Mouse (Mus musculus) limb, embryonic 11.5 days (tissue): ENCODE data around the gene Shb. TPM values are rescaled to one million over a fixed set of nuclear protein-coding genes. Genes with fewer than 3 reads are reported as not detected.

Experiments used
- ATAC-seq: fragments of 200-750 bp; cut with Nextera tagmentation; 2 replicates; pipeline ENCODE4 v1.8.0; 2017; ENCODE audit warnings: low read depth; ENCODE audit not compliant: insufficient number of reproducible peaks, low FRiP score, low TSS enrichment
- DNase-seq: peaks from one replicate; pipeline ENCODE4 v3.0.0-alpha.2; 2015; ENCODE audit warnings: low spot score
- H3K27ac ChIP-seq: fragments of 300-500 bp; sonication (generic); replicated peaks from 2 replicates; pipeline ENCODE4 v1.5.1; 2014; ENCODE audit warnings: low read depth, mild to moderate bottlenecking, low read length
- H3K27me3 ChIP-seq: fragments of 300-500 bp; sonication (generic); 2 replicates; pipeline ENCODE4 v1.6.1; 2014; ENCODE audit warnings: mild to moderate bottlenecking, low read length, mixed read lengths; ENCODE audit not compliant: control insufficient read depth, insufficient read depth
- H3K36me3 ChIP-seq: fragments of 300-500 bp; sonication (generic); 2 replicates; pipeline ENCODE4 v1.6.1; 2014; ENCODE audit warnings: mild to moderate bottlenecking, low read length, moderate library complexity, mixed read lengths; ENCODE audit not compliant: control insufficient read depth, insufficient read depth
- H3K4me1 ChIP-seq: fragments of 300-500 bp; sonication (generic); 2 replicates; pipeline ENCODE4 v1.6.1; 2014; ENCODE audit warnings: low read length, mixed read lengths; ENCODE audit not compliant: control insufficient read depth, insufficient read depth
- H3K4me2 ChIP-seq: fragments of 300-500 bp; sonication (generic); 2 replicates; pipeline ENCODE4 v1.6.1; 2014; ENCODE audit warnings: low read depth, mild to moderate bottlenecking, moderate library complexity; ENCODE audit not compliant: severe bottlenecking
- H3K4me3 ChIP-seq: fragments of 300-500 bp; sonication (generic); 2 replicates; pipeline ENCODE4 v1.5.1; 2014; ENCODE audit warnings: low read depth, low read length
- H3K9ac ChIP-seq: fragments of 300-500 bp; sonication (generic); 2 replicates; pipeline ENCODE4 v1.6.1; 2014; ENCODE audit warnings: mild to moderate bottlenecking, low read length
- H3K9me3 ChIP-seq: fragments of 300-500 bp; sonication (generic); 2 replicates; pipeline ENCODE4 v1.6.1; 2016; ENCODE audit warnings: low read length; ENCODE audit not compliant: control insufficient read depth
- WGBS: fragments of 180-500 bp; shearing (Covaris S2); extraction: QIAGEN DNeasy Blood & Tissue Kit; methylation state at CpG from one replicate; pipeline ENCODE4 v1.1.7; 2014; 5-methylcytosine and 5-hydroxymethylcytosine counted together
- polyA plus RNA-seq: library from polyadenylated mRNA; unstranded; fragments of >200 nt; fragmentation: Nextera tagmentation; extraction: Ambion mirVana; gene quantifications from 2 replicates; pipeline ENCODE4 v1.2.1, GENCODE M21; 2014

Shb gene
- polyA plus RNA-seq, 1 experiment from 2014 or later: 6.4 TPM

DNA sequence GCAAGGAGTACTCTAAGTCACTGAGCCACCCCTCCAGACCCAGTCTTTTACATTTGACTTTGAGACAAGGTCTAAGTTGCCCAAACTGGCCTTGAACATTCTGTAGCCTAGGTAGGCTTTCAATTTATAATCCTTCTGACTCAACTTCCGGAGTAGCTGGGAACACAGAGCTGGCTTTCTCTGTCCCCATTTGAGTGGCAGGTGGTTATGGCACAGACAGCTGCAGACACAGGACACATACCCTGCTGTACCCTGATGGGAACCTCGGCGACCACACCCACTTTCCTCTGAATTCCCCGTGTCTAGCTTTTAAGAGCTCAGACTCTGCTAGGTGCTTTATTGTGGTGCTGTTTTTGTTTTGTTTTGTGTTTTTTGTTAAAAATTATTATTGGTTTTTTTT, 7.7 kb downstream of the Shb start:
- Histone ChIP-seq H3K9ac (no peak overlapping the region), H3K4me1 (peaks cover 23% of the 10 kb centered on the region), H3K4me3 (no peak overlapping the region), H3K36me3 (no peaks in the 10 kb centered on the region), H3K27me3 (no peaks in the 10 kb centered on the region), H3K4me2 (no peak overlapping the region), H3K27ac (no peak overlapping the region), H3K9me3 (no peaks in the 10 kb centered on the region)
- WGBS: 93% methylated on average over 4 of the region's 4 CpGs
- ATAC-seq: no peak
- no peak for DNase-seq

DNA sequence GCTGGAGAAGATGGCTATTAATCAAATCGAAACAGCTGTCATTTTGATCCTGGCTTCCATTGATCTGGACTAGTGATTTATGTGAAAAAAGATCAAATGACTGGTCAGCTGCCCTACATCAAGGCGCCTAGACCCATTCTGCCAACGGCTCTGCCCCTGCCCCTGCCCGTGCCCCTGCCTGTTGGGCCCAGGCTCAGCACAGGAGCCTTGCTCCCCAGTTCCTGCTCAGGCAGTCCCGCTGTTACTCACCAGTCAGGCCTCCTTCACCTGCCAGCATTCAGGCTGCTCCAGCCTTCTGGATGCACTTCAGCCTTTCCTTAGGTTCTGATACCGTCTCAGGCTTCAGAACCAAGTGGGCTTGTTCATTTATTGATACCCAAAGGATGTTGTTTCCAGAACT, 8.9 kb downstream of the Shb start:
- Histone ChIP-seq H3K27me3 (no peaks in the 10 kb centered on the region), H3K27ac (no peak overlapping the region), H3K36me3 (no peaks in the 10 kb centered on the region), H3K4me3 (no peak overlapping the region), H3K4me1 (peaks cover 17% of the 10 kb centered on the region), H3K9ac (no peak overlapping the region), H3K4me2 (no peak overlapping the region), H3K9me3 (no peaks in the 10 kb centered on the region)
- DNase-seq (no peak), ATAC-seq (no peak)
- WGBS: 64% methylated on average over 6 of the region's 6 CpGs

DNA sequence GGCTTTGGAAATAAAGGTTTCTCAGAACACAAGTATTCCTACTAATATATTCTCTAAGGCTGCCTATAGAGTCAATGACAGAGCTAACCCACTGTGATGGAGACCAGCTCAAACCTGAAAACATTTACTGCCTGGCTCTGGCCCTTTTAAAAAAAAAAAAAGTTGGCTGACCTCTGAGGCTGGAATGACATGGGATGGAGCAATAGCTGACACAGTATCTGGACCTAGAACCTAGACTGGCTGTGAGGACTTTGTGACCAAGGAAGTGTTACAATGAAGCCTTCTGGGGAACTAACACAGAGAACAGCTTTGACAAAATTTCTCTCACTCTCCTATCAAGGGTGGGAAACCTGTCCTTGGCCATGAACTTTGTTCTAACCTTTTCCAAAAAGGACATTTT, 9.3 kb downstream of the Shb start:
- H3K27ac ChIP-seq: no peak overlapping the region
- DNase-seq (no peak), ATAC-seq (no peak)
- H3K4me3 ChIP-seq: no peak overlapping the region
- H3K36me3 ChIP-seq: no peaks in the 10 kb centered on the region
- H3K9me3 ChIP-seq: no peaks in the 10 kb centered on the region
- no peak overlapping the region for H3K4me2 ChIP-seq
- peaks cover 13% of the 10 kb centered on the region for H3K4me1 ChIP-seq
- H3K9ac ChIP-seq: no peak overlapping the region
- no peaks in the 10 kb centered on the region for H3K27me3 ChIP-seq

DNA sequence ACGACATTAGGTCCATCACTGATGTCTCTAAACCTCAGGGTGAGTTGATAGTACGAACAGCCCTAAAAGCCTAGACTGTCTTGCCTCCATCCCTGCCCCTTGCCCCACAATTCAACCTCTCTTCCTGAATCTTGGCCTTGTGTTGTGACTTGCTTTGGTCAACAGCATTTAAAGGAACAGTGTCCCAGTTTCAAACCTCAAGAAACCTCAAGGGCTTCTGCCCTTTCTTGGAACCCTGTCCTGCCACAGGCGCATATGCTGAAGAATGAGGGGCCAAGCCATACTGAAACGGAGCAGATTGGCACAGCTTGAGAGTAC, 9.7 kb downstream of the Shb start:
- H3K4me1 ChIP-seq: peaks cover 9% of the 10 kb centered on the region
- no peaks in the 10 kb centered on the region for H3K27me3 ChIP-seq
- no peak overlapping the region for H3K9ac ChIP-seq
- WGBS: 86% methylated on average over 4 of the region's 4 CpGs
- no peaks in the 10 kb centered on the region for H3K36me3 ChIP-seq
- no peak overlapping the region for H3K27ac ChIP-seq
- H3K9me3 ChIP-seq: no peaks in the 10 kb centered on the region
- no peak overlapping the region for H3K4me3 ChIP-seq
- DNase-seq: no peak
- ATAC-seq: no peak
- no peak overlapping the region for H3K4me2 ChIP-seq

GRCm38 (mm10) chr4:45521705-45522582, 10.3 kb downstream of the Shb start:
- Histone ChIP-seq H3K27ac (no peak overlapping the region), H3K27me3 (no peaks in the 10 kb centered on the region), H3K4me1 (peaks cover 11% of the 10 kb centered on the region), H3K9me3 (no peaks in the 10 kb centered on the region), H3K9ac (no peak overlapping the region), H3K4me2 (no peak overlapping the region), H3K36me3 (no peaks in the 10 kb centered on the region), H3K4me3 (no peak overlapping the region)
- DNase-seq (no peak), ATAC-seq (no peak)
- WGBS: 64% methylated on average over 9 of the region's 9 CpGs

DNA sequence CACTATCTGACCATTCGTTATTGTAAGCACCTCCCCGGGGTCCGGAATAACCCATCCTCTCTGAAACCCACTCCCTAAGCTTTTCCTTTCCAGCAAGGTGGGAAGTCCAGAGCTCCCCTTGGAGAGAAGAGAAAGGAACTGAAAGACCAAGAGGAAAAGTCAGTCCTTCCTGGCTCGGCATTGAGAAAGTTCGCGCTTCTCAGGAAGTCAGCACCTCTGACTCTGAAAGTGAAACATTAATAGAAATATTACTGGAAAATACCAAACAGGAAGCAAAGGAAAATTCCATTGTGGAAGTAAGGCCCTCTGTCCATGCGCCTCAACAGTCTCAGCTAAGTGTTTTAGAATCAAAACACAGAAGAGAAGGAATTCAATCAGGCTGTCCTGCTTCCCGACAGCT, 11.9 kb downstream of the Shb start:
- H3K27ac ChIP-seq: no peak overlapping the region
- 82% methylated on average over 8 of the region's 8 CpGs for WGBS
- DNase-seq (no peak), ATAC-seq (no peak)
- H3K4me2 ChIP-seq: no peak overlapping the region
- no peaks in the 10 kb centered on the region for H3K9me3 ChIP-seq
- H3K9ac ChIP-seq: no peak overlapping the region
- H3K27me3 ChIP-seq: no peaks in the 10 kb centered on the region
- H3K4me3 ChIP-seq: no peak overlapping the region
- H3K36me3 ChIP-seq: no peaks in the 10 kb centered on the region
- peaks cover 11% of the 10 kb centered on the region for H3K4me1 ChIP-seq

- Histone ChIP-seq H3K4me1 (peaks cover 26% of the 10 kb centered on the region), H3K4me3 (no peak overlapping the region), H3K27me3 (no peaks in the 10 kb centered on the region), H3K9ac (no peak overlapping the region), H3K27ac (no peak overlapping the region), H3K9me3 (no peaks in the 10 kb centered on the region), H3K36me3 (no peaks in the 10 kb centered on the region), H3K4me2 (no peak overlapping the region)
- no peak for DNase-seq
- 56% methylated on average over 4 of the region's 4 CpGs for WGBS
- no peak for ATAC-seq
Measured at GRCm38 (mm10) chr4:45517399-45517798, 14.9 kb downstream of the Shb start.

GRCm38 (mm10) chr4:45515894-45516293, 16.4 kb downstream of the Shb start:
- Histone ChIP-seq H3K9ac (no peak overlapping the region), H3K4me2 (no peak overlapping the region), H3K27me3 (no peaks in the 10 kb centered on the region), H3K4me1 (peaks cover 24% of the 10 kb centered on the region), H3K4me3 (no peak overlapping the region), H3K9me3 (no peaks in the 10 kb centered on the region), H3K36me3 (no peaks in the 10 kb centered on the region), H3K27ac (no peak overlapping the region)
- ATAC-seq (no peak), DNase-seq (no peak)
- 57% methylated on average over 4 of the region's 4 CpGs for WGBS

DNA sequence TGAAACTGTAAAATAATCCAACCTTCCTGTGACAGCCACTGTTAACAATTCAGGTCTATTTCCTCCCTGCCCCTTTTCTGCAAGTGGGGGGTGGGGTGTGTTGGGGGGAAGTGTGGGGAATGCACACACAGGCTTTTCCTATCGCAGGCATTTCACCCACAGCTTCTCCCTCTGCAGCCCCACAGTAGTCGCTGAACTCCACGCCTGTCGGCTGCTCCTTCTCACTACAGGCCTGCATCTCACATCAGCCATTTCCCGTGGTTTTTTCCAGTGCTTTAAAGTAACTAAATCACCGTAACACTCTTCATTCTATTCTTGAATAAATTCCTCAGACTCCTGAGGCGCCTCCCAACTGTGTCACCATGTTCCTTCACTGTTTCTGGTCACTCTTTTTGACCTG, 17.9 kb downstream of the Shb start:
- H3K27me3 ChIP-seq: no peaks in the 10 kb centered on the region
- DNase-seq: no peak
- H3K36me3 ChIP-seq: no peaks in the 10 kb centered on the region
- ATAC-seq: no peak
- H3K9ac ChIP-seq: no peak overlapping the region
- no peaks in the 10 kb centered on the region for H3K9me3 ChIP-seq
- H3K4me2 ChIP-seq: no peak overlapping the region
- no peak overlapping the region for H3K27ac ChIP-seq
- peaks cover 34% of the 10 kb centered on the region for H3K4me1 ChIP-seq
- WGBS: 25% methylated on average over 7 of the region's 7 CpGs
- H3K4me3 ChIP-seq: no peak overlapping the region
